In genomic region chr5:72812908-72813307, GRCm38 (mm10) we compare ENCODE assay signal across 18 mouse cellular contexts. TPM values are rescaled to one million over a fixed set of nuclear protein-coding genes. Genes with fewer than 3 reads are reported as not detected.
A peak's percentile ranks its signal among the peaks of the same experiment; 100 is the strongest.
DNase-seq lines count a peak whose midpoint lies in the region; ATAC-seq lines count a peak whose summit lies in the region.
"Had no signal": no experiment of that assay in that cellular context is flagged by ENCODE, and none has a peak within 500 bp of the region (broad histone marks: within the 10 kb centered on the region; RNA-seq: fewer than 3 reads in every experiment).

No protein-coding gene starts in this region.

- H3K27ac ChIP-seq in kidney, embryonic 14.5 days (ENCODE audit: low read depth, low read length) = no peak overlapping the region
- H3K27ac ChIP-seq: embryonic facial prominence, embryonic 10.5 days; forebrain, embryonic 12.5 days; hindbrain, postnatal 0 days had no signal

- WGBS in kidney, embryonic 14.5 days = 17% methylated on average over 5 of the region's 5 CpGs

- H3K27me3 ChIP-seq in kidney, embryonic 14.5 days (ENCODE audit: control insufficient read depth, insufficient read depth, low read length) = no peaks in the 10 kb centered on the region
- H3K27me3 ChIP-seq: forebrain, embryonic 12.5 days; megakaryocyte, embryonic 14.5 days; Patski had no signal

- intact Hi-C loops in heart, postnatal 36 days (cut with DNase I) = no loop called here

- no peak overlapping the region for H3K4me3 ChIP-seq in kidney, embryonic 14.5 days (ENCODE audit: low read length)
- H3K4me3 ChIP-seq: embryonic facial prominence, embryonic 10.5 days; forebrain, embryonic 12.5 days; megakaryocyte, embryonic 14.5 days; myocyte had no signal

- no peaks in the 10 kb centered on the region for H3K9me3 ChIP-seq in kidney, embryonic 14.5 days (ENCODE audit: control insufficient read depth, low read length)
- H3K9me3 ChIP-seq: embryonic facial prominence, embryonic 10.5 days; forebrain, embryonic 12.5 days; megakaryocyte, embryonic 14.5 days had no signal

- H3K36me3 ChIP-seq in kidney, embryonic 14.5 days (ENCODE audit: control insufficient read depth, insufficient read depth, low read length) = no peaks in the 10 kb centered on the region
- H3K36me3 ChIP-seq: embryonic facial prominence, embryonic 10.5 days; forebrain, embryonic 12.5 days had no signal

- no peak overlapping the region for H3K9ac ChIP-seq in kidney, embryonic 14.5 days (ENCODE audit: low read depth, low read length)
- H3K9ac ChIP-seq: forebrain, embryonic 12.5 days had no signal

- peaks cover 16% of the 10 kb centered on the region for H3K4me1 ChIP-seq in kidney, embryonic 14.5 days (ENCODE audit: control insufficient read depth, insufficient read depth, low read length)

- ATAC-seq in kidney, embryonic 14.5 days (ENCODE audit: low FRiP score, low TSS enrichment) = peak; percentile 36; the same call in 1 of the 2 replicates
- ATAC-seq: hindbrain, postnatal 0 days; Patski had no signal

- DNase-seq in kidney, adult 18-20 months = no peak
- peak; percentile 43 for DNase-seq in CD4-positive helper T cell, adult 2 months (ENCODE audit: low read depth, low spot score)
- peak; percentile 57 for DNase-seq in induced T-regulatory cell, adult 2 months (ENCODE audit: low read depth)
- peak; percentile 21 to 37 for DNase-seq in spleen, postnatal 10 days (ENCODE audit: low spot score in 2 of 2)
- no peak for DNase-seq in cerebellum, adult 8-10 months
- no peak for DNase-seq in heart, postnatal 36 days
- DNase-seq in frontal cortex, adult 2 months (ENCODE audit: extremely low spot score in 1 of 2, low spot score in 1 of 2) = no peak
- DNase-seq: cerebellum, adult 9-11 months; gastrocnemius, postnatal 14 days; kidney, postnatal 14 days; retina, postnatal 1 day had no signal

- no peak overlapping the region for H3K4me2 ChIP-seq in kidney, embryonic 14.5 days (replicated peaks; ENCODE audit: low read depth, low read length)
- H3K4me2 ChIP-seq: forebrain, embryonic 12.5 days had no signal

RNA-seq across cellular contexts. Expression of gene Tec, which starts 55.4 kb away (rescaled TPM):
- 7.8 and 8.9 TPM in 2 replicates for polyA plus RNA-seq in kidney, embryonic 14.5 days (2014; fragmentation: Nextera tagmentation; extraction: Ambion mirVana)
- total RNA-seq in heart, postnatal 36 days (2021) = 10 to 100 TPM; 11.0 to 16.9 TPM
- polyA plus RNA-seq in frontal cortex, adult 2 months (2012; rRNA removed) = 2.6 and 3.2 TPM in 2 replicates

Comparison
In these comparisons a context has a peak if more than half of its experiments do, and no peak if none do; other contexts are left out.
1. DNase-seq: peak in CD4-positive helper T cell, adult 2 months (single experiment), induced T-regulatory cell, adult 2 months (single experiment) and spleen, postnatal 10 days (2 of 2); none in kidney, adult 18-20 months (single experiment), cerebellum, adult 8-10 months (single experiment), heart, postnatal 36 days (0 of 2) and frontal cortex, adult 2 months (0 of 2).